Mouse (Mus musculus): Measurements from ENCODE around the gene Fetub. TPM values are rescaled to one million over a fixed set of nuclear protein-coding genes. Genes with fewer than 3 reads are reported as not detected.
A peak's percentile ranks its signal among the peaks of the same experiment; 100 is the strongest.

Gene Fetub
- polyA plus RNA-seq, 1 experiment from 2014 or later = 0.25 TPM

- 49% methylated on average over 13 of the region's 13 CpGs for WGBS
- Histone ChIP-seq H3K27me3 (ENCODE audit: control insufficient read depth, insufficient read depth, low read length) (no peaks in the 10 kb centered on the region), H3K36me3 (replicated peaks; ENCODE audit: control insufficient read depth, insufficient read depth, low read depth, low read length) (no peaks in the 10 kb centered on the region), H3K9ac (replicated peaks; ENCODE audit: low read length) (no peak overlapping the region), H3K4me2 (ENCODE audit: low read depth, low read length) (no peak overlapping the region), H3K27ac (replicated peaks; ENCODE audit: low read depth, low read length) (no peak overlapping the region), H3K4me1 (ENCODE audit: control insufficient read depth, insufficient read depth, low read length) (no peaks in the 10 kb centered on the region), H3K4me3 (ENCODE audit: low read depth, low read length) (no peak overlapping the region), H3K9me3 (replicated peaks; ENCODE audit: control insufficient read depth, low read length) (no peaks in the 10 kb centered on the region)
- 0 out of 2 replicates have a peak, but pooled peaks have one; percentile 52 for ATAC-seq (replicated peaks; ENCODE audit: insufficient number of reproducible peaks, low FRiP score, low TSS enrichment, low read depth)
- peak; percentile 61 for DNase-seq (ENCODE audit: low spot score)
Observed at GRCm38 (mm10) chr16:22955397-22956084, 37.4 kb downstream of the Fetub start.

- ATAC-seq (replicated peaks; ENCODE audit: insufficient number of reproducible peaks, low FRiP score, low TSS enrichment, low read depth) (no peak), DNase-seq (ENCODE audit: low spot score) (peak; percentile 16)
- Histone ChIP-seq H3K9ac (replicated peaks; ENCODE audit: low read length) (no peak overlapping the region), H3K4me1 (ENCODE audit: control insufficient read depth, insufficient read depth, low read length) (no peaks in the 10 kb centered on the region), H3K4me2 (ENCODE audit: low read depth, low read length) (no peak overlapping the region), H3K36me3 (replicated peaks; ENCODE audit: control insufficient read depth, insufficient read depth, low read depth, low read length) (no peaks in the 10 kb centered on the region), H3K27ac (replicated peaks; ENCODE audit: low read depth, low read length) (no peak overlapping the region), H3K9me3 (replicated peaks; ENCODE audit: control insufficient read depth, low read length) (no peaks in the 10 kb centered on the region), H3K4me3 (ENCODE audit: low read depth, low read length) (no peak overlapping the region), H3K27me3 (ENCODE audit: control insufficient read depth, insufficient read depth, low read length) (no peaks in the 10 kb centered on the region)
- WGBS = 70% methylated on average over 11 of the region's 11 CpGs
Observed at GRCm38 (mm10) chr16:22956085-22956439, 37.9 kb downstream of the Fetub start.

GRCm38 (mm10) chr16:22961073-22961472, 42.9 kb downstream of the Fetub start:
- ATAC-seq (replicated peaks; ENCODE audit: insufficient number of reproducible peaks, low FRiP score, low TSS enrichment, low read depth) = no peak
- DNase-seq (ENCODE audit: low spot score) = no peak

GRCm38 (mm10) chr16:22962256-22962655, 44.1 kb downstream of the Fetub start:
- DNase-seq (ENCODE audit: low spot score) = no peak
- Histone ChIP-seq H3K27me3 (ENCODE audit: control insufficient read depth, insufficient read depth, low read length) (no peaks in the 10 kb centered on the region), H3K4me1 (ENCODE audit: control insufficient read depth, insufficient read depth, low read length) (no peaks in the 10 kb centered on the region), H3K4me2 (ENCODE audit: low read depth, low read length) (no peak overlapping the region), H3K9ac (replicated peaks; ENCODE audit: low read length) (no peak overlapping the region), H3K27ac (replicated peaks; ENCODE audit: low read depth, low read length) (no peak overlapping the region), H3K36me3 (replicated peaks; ENCODE audit: control insufficient read depth, insufficient read depth, low read depth, low read length) (no peaks in the 10 kb centered on the region), H3K4me3 (ENCODE audit: low read depth, low read length) (no peak overlapping the region), H3K9me3 (replicated peaks; ENCODE audit: control insufficient read depth, low read length) (no peaks in the 10 kb centered on the region)
- ATAC-seq (replicated peaks; ENCODE audit: insufficient number of reproducible peaks, low FRiP score, low TSS enrichment, low read depth) = no peak
- WGBS = 81% methylated on average over 5 of the region's 5 CpGs

More at GRCm38 (mm10) chr16:22961073-22961472, 42.9 kb downstream of the Fetub start:
- H3K4me1 ChIP-seq (ENCODE audit: control insufficient read depth, insufficient read depth, low read length) = no peaks in the 10 kb centered on the region
- 88% methylated on average over 8 of the region's 8 CpGs for WGBS
- no peak overlapping the region for H3K27ac ChIP-seq (replicated peaks; ENCODE audit: low read depth, low read length)
- no peak overlapping the region for H3K4me3 ChIP-seq (ENCODE audit: low read depth, low read length)
- no peaks in the 10 kb centered on the region for H3K9me3 ChIP-seq (replicated peaks; ENCODE audit: control insufficient read depth, low read length)
- H3K27me3 ChIP-seq (ENCODE audit: control insufficient read depth, insufficient read depth, low read length) = no peaks in the 10 kb centered on the region
- H3K4me2 ChIP-seq (ENCODE audit: low read depth, low read length) = no peak overlapping the region
- no peak overlapping the region for H3K9ac ChIP-seq (replicated peaks; ENCODE audit: low read length)
- H3K36me3 ChIP-seq (replicated peaks; ENCODE audit: control insufficient read depth, insufficient read depth, low read depth, low read length) = no peaks in the 10 kb centered on the region

- no peaks in the 10 kb centered on the region for H3K27me3 ChIP-seq (ENCODE audit: control insufficient read depth, insufficient read depth, low read length)
- H3K4me1 ChIP-seq (ENCODE audit: control insufficient read depth, insufficient read depth, low read length) = no peaks in the 10 kb centered on the region
- no peak overlapping the region for H3K4me3 ChIP-seq (ENCODE audit: low read depth, low read length)
- H3K9me3 ChIP-seq (replicated peaks; ENCODE audit: control insufficient read depth, low read length) = no peaks in the 10 kb centered on the region
- no peak overlapping the region for H3K4me2 ChIP-seq (ENCODE audit: low read depth, low read length)
- DNase-seq (ENCODE audit: low spot score) (no peak), ATAC-seq (replicated peaks; ENCODE audit: insufficient number of reproducible peaks, low FRiP score, low TSS enrichment, low read depth) (no peak)
- no peak overlapping the region for H3K9ac ChIP-seq (replicated peaks; ENCODE audit: low read length)
- no peak overlapping the region for H3K27ac ChIP-seq (replicated peaks; ENCODE audit: low read depth, low read length)
- no peaks in the 10 kb centered on the region for H3K36me3 ChIP-seq (replicated peaks; ENCODE audit: control insufficient read depth, insufficient read depth, low read depth, low read length)
Observed at GRCm38 (mm10) chr16:22963293-22963692, 45.2 kb downstream of the Fetub start.

- H3K9me3 ChIP-seq (replicated peaks; ENCODE audit: control insufficient read depth, low read length) = no peaks in the 10 kb centered on the region
- no peak overlapping the region for H3K9ac ChIP-seq (replicated peaks; ENCODE audit: low read length)
- no peak overlapping the region for H3K27ac ChIP-seq (replicated peaks; ENCODE audit: low read depth, low read length)
- H3K4me1 ChIP-seq (ENCODE audit: control insufficient read depth, insufficient read depth, low read length) = no peaks in the 10 kb centered on the region
- no peak overlapping the region for H3K4me2 ChIP-seq (ENCODE audit: low read depth, low read length)
- 69% methylated on average over 1 of the region's 1 CpGs for WGBS
- no peaks in the 10 kb centered on the region for H3K36me3 ChIP-seq (replicated peaks; ENCODE audit: control insufficient read depth, insufficient read depth, low read depth, low read length)
- no peak for ATAC-seq (replicated peaks; ENCODE audit: insufficient number of reproducible peaks, low FRiP score, low TSS enrichment, low read depth)
- H3K27me3 ChIP-seq (ENCODE audit: control insufficient read depth, insufficient read depth, low read length) = no peaks in the 10 kb centered on the region
- no peak overlapping the region for H3K4me3 ChIP-seq (ENCODE audit: low read depth, low read length)
- DNase-seq (ENCODE audit: low spot score) = no peak
Observed at GRCm38 (mm10) chr16:22967383-22968030, 49.4 kb downstream of the Fetub start.

Other genes with a start within 250 kb of the Fetub start
- 0.25 and 1.2 TPM in 2 replicates for gene Crygs, start 106.8 kb upstream of the Fetub start, polyA plus RNA-seq (2014; fragmentation: Nextera tagmentation; extraction: Ambion mirVana)
- 37.9 and 40.6 TPM in 2 replicates for gene Tbccd1, start 60.7 kb upstream of the Fetub start, polyA plus RNA-seq (2014; fragmentation: Nextera tagmentation; extraction: Ambion mirVana)
- 111 and 115 TPM in 2 replicates for gene Dnajb11, start 60.5 kb upstream of the Fetub start, polyA plus RNA-seq (2014; fragmentation: Nextera tagmentation; extraction: Ambion mirVana)
- gene Ahsg, start 27.1 kb upstream of the Fetub start, polyA plus RNA-seq (2014; fragmentation: Nextera tagmentation; extraction: Ambion mirVana) = 0.17 TPM in 1 of 2 replicates, not detected in the other
- not detected in 2 replicates for gene Hrg, start 32.7 kb downstream of the Fetub start, polyA plus RNA-seq (2014; fragmentation: Nextera tagmentation; extraction: Ambion mirVana)
- gene Kng2, start 111.1 kb downstream of the Fetub start, polyA plus RNA-seq (2014; fragmentation: Nextera tagmentation; extraction: Ambion mirVana) = not detected in 2 replicates
- gene Kng1, start 139.5 kb downstream of the Fetub start, polyA plus RNA-seq (2014; fragmentation: Nextera tagmentation; extraction: Ambion mirVana) = not detected in 2 replicates
- gene Eif4a2, start 189.1 kb downstream of the Fetub start, polyA plus RNA-seq (2014; fragmentation: Nextera tagmentation; extraction: Ambion mirVana) = 278 and 280 TPM in 2 replicates
- gene Rfc4, start 209.4 kb downstream of the Fetub start, polyA plus RNA-seq (2014; fragmentation: Nextera tagmentation; extraction: Ambion mirVana) = 235 and 245 TPM in 2 replicates
- 0.17 TPM in 1 of 2 replicates, not detected in the other for gene Adipoq, start 228.2 kb downstream of the Fetub start, polyA plus RNA-seq (2014; fragmentation: Nextera tagmentation; extraction: Ambion mirVana)

Measured in embryonic facial prominence, embryonic 11.5 days (tissue).